Mouse (Mus musculus): ENCODE data around the gene Med12l. TPM values are rescaled to one million over a fixed set of nuclear protein-coding genes. Genes with fewer than 3 reads are reported as not detected.

Med12l gene
- polyA plus RNA-seq, 1 experiment, result 16.9 TPM

DNA sequence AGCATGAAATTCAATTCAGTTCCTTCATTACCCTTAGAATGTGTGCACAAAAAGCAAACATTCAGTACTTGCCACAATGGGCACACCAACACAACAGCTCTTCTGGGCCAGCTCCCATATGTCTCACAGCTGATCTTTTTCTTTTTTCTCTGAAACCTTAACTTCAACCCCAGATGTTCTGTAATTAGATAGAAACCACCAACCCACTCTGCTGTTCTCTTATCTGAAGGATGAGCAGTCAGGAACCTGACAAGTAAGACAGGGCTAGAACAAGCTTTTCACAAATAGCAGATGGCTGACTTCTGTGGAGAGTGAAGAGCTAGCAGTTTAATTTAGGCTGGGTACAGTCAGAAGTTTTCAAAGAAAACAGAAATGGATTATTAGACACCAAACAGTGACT lies 144.0 kb downstream of the Med12l start:
- TF ChIP-seq CTCF (IDR thresholded peaks at IDR 0.05; ENCODE audit: borderline replicate concordance, insufficient read depth, low read depth, low read length) (no peak), POLR2A (IDR thresholded peaks at IDR 0.05; ENCODE audit: borderline replicate concordance, insufficient read depth, low read length) (no peak)
- no peak overlapping the region for H3K27ac ChIP-seq (ENCODE audit: insufficient read depth, low read length)
- H3K4me3 ChIP-seq (replicated peaks; ENCODE audit: insufficient read depth, low read depth, low read length), result no peak overlapping the region
- peaks cover 2% of the 10 kb centered on the region; the same call in 1 of the 2 replicates for H3K4me1 ChIP-seq (ENCODE audit: control insufficient read depth, insufficient read depth, low read length)
- H3K27me3 ChIP-seq (ENCODE audit: control insufficient read depth, insufficient read depth, low read length), result no peaks in the 10 kb centered on the region
- no peak for DNase-seq

DNA sequence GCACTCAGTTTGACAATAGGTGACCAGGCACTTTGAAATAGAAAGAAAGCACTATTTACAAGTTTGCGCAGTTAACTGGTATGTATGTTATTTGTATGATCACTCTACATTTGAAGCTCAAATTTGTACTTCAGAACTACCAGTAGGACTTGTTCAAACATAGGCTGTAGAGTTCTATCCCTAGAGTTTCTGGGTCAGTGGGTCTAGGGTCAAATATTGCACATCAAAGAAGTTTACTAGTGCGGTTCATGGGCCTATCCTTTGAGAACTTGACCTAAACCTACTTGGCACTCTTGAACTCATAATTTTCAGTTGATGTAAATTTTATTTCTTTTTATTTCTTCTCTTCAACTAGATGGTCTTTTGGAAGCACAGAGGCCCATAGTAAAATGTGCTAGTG lies 145.0 kb downstream of the Med12l start:
- H3K27ac ChIP-seq (ENCODE audit: insufficient read depth, low read length), result no peak overlapping the region
- H3K4me3 ChIP-seq (replicated peaks; ENCODE audit: insufficient read depth, low read depth, low read length), result no peak overlapping the region
- no peak for TF ChIP-seq POLR2A (IDR thresholded peaks at IDR 0.05; ENCODE audit: borderline replicate concordance, insufficient read depth, low read length)
- no peak for TF ChIP-seq CTCF (IDR thresholded peaks at IDR 0.05; ENCODE audit: borderline replicate concordance, insufficient read depth, low read depth, low read length)
- H3K27me3 ChIP-seq (ENCODE audit: control insufficient read depth, insufficient read depth, low read length), result no peaks in the 10 kb centered on the region
- H3K4me1 ChIP-seq (ENCODE audit: control insufficient read depth, insufficient read depth, low read length), result peaks cover 2% of the 10 kb centered on the region; the same call in 1 of the 2 replicates
- WGBS, result 98% methylated on average over 2 of the region's 2 CpGs
- no peak for DNase-seq

DNA sequence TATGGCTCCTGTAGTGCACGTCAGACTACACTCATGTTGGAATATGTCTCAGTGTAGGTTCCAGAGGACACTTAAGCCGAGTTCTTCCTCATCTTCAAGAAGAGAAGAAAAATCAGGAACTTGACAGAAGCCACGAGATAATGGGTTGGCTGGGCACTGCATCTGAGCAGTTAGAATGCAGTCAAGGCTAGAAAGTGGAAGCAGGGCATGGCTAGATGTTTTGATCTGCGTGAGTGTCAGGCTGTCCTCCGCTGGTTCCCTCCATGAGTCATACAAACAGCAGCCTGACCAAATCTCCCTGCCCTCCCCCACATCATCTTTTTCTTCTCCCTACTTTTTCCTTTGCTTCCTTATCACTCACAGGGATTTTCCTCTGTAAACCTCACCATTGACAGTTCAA lies 147.8 kb downstream of the Med12l start, which contains the start of gene P2ry14:
TSS of gene P2ry14 (minus strand) at position 195 of the 400 bp plus-strand sequence.
- DNase-seq, result no peak
- Histone ChIP-seq H3K27ac (ENCODE audit: insufficient read depth, low read length) (no peak within 1 kb of the TSS), H3K27me3 (ENCODE audit: control insufficient read depth, insufficient read depth, low read length) (no peaks in the 10 kb centered on the region), H3K4me3 (replicated peaks; ENCODE audit: insufficient read depth, low read depth, low read length) (no peak within 1 kb of the TSS), H3K4me1 (ENCODE audit: control insufficient read depth, insufficient read depth, low read length) (no peaks in the 10 kb centered on the region)
- 89% methylated on average over 5 of the region's 5 CpGs for WGBS
- TF ChIP-seq CTCF (IDR thresholded peaks at IDR 0.05; ENCODE audit: borderline replicate concordance, insufficient read depth, low read depth, low read length) (no peak), POLR2A (IDR thresholded peaks at IDR 0.05; ENCODE audit: borderline replicate concordance, insufficient read depth, low read length) (no peak)

DNA sequence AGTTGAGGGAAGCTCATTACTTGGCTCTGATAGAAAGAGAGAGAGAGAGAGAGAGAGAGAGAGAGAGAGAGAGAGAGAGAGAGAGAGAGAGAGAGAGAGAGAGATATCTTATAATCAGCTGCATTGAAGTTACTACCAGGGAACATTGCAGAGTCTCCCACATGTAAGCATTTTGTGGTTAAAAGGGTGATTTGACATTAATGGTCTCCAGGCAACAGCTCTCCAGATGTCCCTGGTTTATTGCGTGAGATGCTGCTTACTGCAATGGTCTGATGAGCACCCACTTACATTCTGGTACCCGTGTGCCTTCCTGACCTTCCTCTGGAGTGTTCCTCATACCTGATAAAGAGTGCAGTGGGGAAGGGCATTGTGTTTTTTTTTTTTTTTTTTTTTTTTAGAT lies 149.3 kb downstream of the Med12l start:
- H3K27ac ChIP-seq (ENCODE audit: insufficient read depth, low read length), result no peak overlapping the region
- no peak for DNase-seq
- H3K27me3 ChIP-seq (ENCODE audit: control insufficient read depth, insufficient read depth, low read length), result no peaks in the 10 kb centered on the region
- 89% methylated on average over 2 of the region's 2 CpGs for WGBS
- no peak for TF ChIP-seq POLR2A (IDR thresholded peaks at IDR 0.05; ENCODE audit: borderline replicate concordance, insufficient read depth, low read length)
- TF ChIP-seq CTCF (IDR thresholded peaks at IDR 0.05; ENCODE audit: borderline replicate concordance, insufficient read depth, low read depth, low read length), result no peak
- H3K4me3 ChIP-seq (replicated peaks; ENCODE audit: insufficient read depth, low read depth, low read length), result no peak overlapping the region
- no peaks in the 10 kb centered on the region for H3K4me1 ChIP-seq (ENCODE audit: control insufficient read depth, insufficient read depth, low read length)

DNA sequence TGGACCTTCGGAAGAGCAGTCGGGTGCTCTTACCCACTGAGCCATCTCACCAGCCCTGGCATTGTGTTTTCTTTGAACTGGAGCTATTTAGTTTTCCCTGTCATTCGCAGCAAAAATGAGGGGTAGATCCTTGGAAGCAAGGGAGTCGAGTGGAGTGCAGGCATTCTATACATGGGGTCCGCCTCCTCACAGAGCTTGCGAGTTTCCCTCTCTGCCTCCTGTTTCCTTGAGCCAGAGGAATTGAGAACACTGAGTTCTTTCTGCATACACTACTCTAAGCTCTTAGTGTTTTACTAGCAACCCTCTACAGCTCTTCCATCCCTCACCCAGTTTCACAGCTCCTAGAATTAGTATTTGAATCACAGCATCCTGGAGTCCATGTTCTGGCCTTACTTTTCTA lies 149.8 kb downstream of the Med12l start:
- no peak overlapping the region for H3K4me3 ChIP-seq (replicated peaks; ENCODE audit: insufficient read depth, low read depth, low read length)
- 96% methylated on average over 6 of the region's 6 CpGs for WGBS
- H3K27me3 ChIP-seq (ENCODE audit: control insufficient read depth, insufficient read depth, low read length), result no peaks in the 10 kb centered on the region
- TF ChIP-seq POLR2A (IDR thresholded peaks at IDR 0.05; ENCODE audit: borderline replicate concordance, insufficient read depth, low read length) (no peak), CTCF (IDR thresholded peaks at IDR 0.05; ENCODE audit: borderline replicate concordance, insufficient read depth, low read depth, low read length) (no peak)
- DNase-seq, result no peak
- no peak overlapping the region for H3K27ac ChIP-seq (ENCODE audit: insufficient read depth, low read length)
- H3K4me1 ChIP-seq (ENCODE audit: control insufficient read depth, insufficient read depth, low read length), result no peaks in the 10 kb centered on the region

GRCm38 (mm10) chr3:59157048-59157447 lies 151.4 kb downstream of the Med12l start:
- WGBS, result 92% methylated on average over 5 of the region's 5 CpGs

DNA sequence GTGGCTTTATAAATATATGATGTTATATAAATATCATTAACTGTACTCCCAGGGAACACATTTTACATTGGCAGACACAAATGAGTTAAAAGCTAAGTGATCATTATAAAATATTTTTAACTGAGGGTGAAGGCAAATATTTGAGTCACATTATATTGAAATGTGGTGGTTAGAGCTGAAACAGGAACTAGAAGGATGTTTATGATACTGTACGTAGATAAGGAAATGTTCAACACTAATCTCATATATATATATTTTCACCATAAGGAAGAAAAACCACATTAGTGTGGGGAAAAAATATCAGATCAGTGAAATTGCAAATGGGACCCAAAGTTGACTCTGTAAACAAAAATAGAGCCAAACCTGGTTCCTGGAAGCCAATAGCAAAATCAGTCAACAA lies 154.8 kb downstream of the Med12l start:
- 96% methylated on average over 1 of the region's 1 CpGs for WGBS
- DNase-seq, result no peak

More at GRCm38 (mm10) chr3:59157048-59157447, 151.4 kb downstream of the Med12l start:
- H3K4me1 ChIP-seq (ENCODE audit: control insufficient read depth, insufficient read depth, low read length), result no peaks in the 10 kb centered on the region
- H3K27me3 ChIP-seq (ENCODE audit: control insufficient read depth, insufficient read depth, low read length), result no peaks in the 10 kb centered on the region
- H3K27ac ChIP-seq (ENCODE audit: insufficient read depth, low read length), result no peak overlapping the region
- H3K4me3 ChIP-seq (replicated peaks; ENCODE audit: insufficient read depth, low read depth, low read length), result no peak overlapping the region
- TF ChIP-seq POLR2A (IDR thresholded peaks at IDR 0.05; ENCODE audit: borderline replicate concordance, insufficient read depth, low read length) (no peak), CTCF (IDR thresholded peaks at IDR 0.05; ENCODE audit: borderline replicate concordance, insufficient read depth, low read depth, low read length) (no peak)
- DNase-seq, result no peak

DNA sequence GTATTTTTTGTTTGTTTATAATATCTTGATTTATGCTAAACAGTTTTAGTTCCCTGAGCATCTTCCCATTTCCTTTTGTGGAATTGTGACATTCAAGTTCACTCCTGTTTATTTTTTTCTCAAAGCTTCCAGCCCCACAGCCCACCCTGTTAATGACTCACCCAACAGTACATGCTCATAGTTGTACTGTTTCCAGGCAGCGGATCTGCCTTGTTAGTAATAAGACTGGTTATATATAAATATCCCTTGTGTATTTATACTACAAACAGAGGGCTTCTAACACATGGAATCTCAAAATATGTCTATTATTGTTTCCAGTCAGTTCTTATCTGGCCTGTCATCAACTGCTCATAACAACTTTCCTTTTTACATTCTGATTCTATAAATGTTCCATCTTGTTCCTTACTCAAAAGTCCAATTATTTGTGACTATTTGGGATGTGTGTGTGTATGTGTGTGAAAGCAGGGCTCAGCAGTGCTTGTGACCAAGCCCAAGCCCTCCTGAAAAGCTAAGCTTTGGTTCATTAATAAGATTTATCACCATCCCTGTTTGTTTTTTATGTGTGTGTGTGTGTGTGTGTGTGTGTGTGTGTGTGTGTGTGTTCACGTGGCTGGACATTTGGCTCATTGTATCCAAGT lies 161.9 kb downstream of the Med12l start:
- TF ChIP-seq CTCF (IDR thresholded peaks at IDR 0.05; ENCODE audit: borderline replicate concordance, insufficient read depth, low read depth, low read length) (no peak), POLR2A (IDR thresholded peaks at IDR 0.05; ENCODE audit: borderline replicate concordance, insufficient read depth, low read length) (no peak)
- Histone ChIP-seq H3K4me3 (replicated peaks; ENCODE audit: insufficient read depth, low read depth, low read length) (no peak overlapping the region), H3K27ac (ENCODE audit: insufficient read depth, low read length) (no peak overlapping the region), H3K4me1 (ENCODE audit: control insufficient read depth, insufficient read depth, low read length) (peaks cover 3% of the 10 kb centered on the region; the same call in 1 of the 2 replicates), H3K27me3 (ENCODE audit: control insufficient read depth, insufficient read depth, low read length) (no peaks in the 10 kb centered on the region)
- 80% methylated on average over 2 of the region's 2 CpGs for WGBS
- no peak for DNase-seq

More for the DNA sequence above, 154.8 kb downstream of the Med12l start:
- no peak overlapping the region for H3K4me3 ChIP-seq (replicated peaks; ENCODE audit: insufficient read depth, low read depth, low read length)
- H3K27ac ChIP-seq (ENCODE audit: insufficient read depth, low read length), result no peak overlapping the region
- H3K27me3 ChIP-seq (ENCODE audit: control insufficient read depth, insufficient read depth, low read length), result no peaks in the 10 kb centered on the region
- no peaks in the 10 kb centered on the region for H3K4me1 ChIP-seq (ENCODE audit: control insufficient read depth, insufficient read depth, low read length)
- TF ChIP-seq CTCF (IDR thresholded peaks at IDR 0.05; ENCODE audit: borderline replicate concordance, insufficient read depth, low read depth, low read length) (no peak), POLR2A (IDR thresholded peaks at IDR 0.05; ENCODE audit: borderline replicate concordance, insufficient read depth, low read length) (no peak)

Measured in cerebellum, adult 2 months (tissue).